Mouse (Mus musculus) lung, postnatal 0 days (tissue): ENCODE data around the gene Ppox.

Source experiments
- CTCF ChIP-seq: IDR thresholded peaks from 2 replicates; pipeline ENCODE4 v1.5.1; 2016; ENCODE audit warnings: antibody characterized with exemption, mild to moderate bottlenecking
- EP300 ChIP-seq: IDR thresholded peaks from 2 replicates; pipeline ENCODE4 v1.6.1; 2016; ENCODE audit warnings: antibody characterized with exemption, mild to moderate bottlenecking, control low read depth

DNA sequence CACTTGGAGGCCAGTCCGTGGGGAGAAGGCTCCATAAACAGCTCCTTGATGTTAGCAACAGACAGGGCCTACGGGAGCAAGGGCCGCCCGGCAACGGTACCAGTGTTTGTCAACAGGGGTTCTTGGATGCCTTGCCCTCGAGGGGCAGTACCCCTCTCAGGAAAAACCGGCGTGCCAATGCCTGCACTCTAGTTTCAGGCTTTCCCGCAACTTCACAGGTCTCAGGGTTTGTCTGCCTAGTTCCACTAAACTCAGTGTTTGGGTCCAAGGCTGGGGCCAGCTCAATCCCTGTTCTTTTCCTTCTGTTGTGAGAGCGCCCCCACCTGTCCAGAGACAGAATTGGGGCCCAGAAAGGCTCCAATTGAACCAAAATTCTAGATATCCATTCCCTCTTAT lies 540 bp upstream of the Ppox start:
- TF ChIP-seq CTCF, result peak; percentile 86
- TF ChIP-seq EP300, result no peak; the same call in 1 of the 2 replicates
